Mouse (Mus musculus): ENCODE data around the gene Ak8. TPM values are rescaled to one million over a fixed set of nuclear protein-coding genes. Genes with fewer than 3 reads are reported as not detected.

Ak8 gene
- 0.33 and 0.47 TPM in 2 replicates for polyA plus RNA-seq (2015; fragmentation: Nextera tagmentation; extraction: Ambion mirVana)

DNA sequence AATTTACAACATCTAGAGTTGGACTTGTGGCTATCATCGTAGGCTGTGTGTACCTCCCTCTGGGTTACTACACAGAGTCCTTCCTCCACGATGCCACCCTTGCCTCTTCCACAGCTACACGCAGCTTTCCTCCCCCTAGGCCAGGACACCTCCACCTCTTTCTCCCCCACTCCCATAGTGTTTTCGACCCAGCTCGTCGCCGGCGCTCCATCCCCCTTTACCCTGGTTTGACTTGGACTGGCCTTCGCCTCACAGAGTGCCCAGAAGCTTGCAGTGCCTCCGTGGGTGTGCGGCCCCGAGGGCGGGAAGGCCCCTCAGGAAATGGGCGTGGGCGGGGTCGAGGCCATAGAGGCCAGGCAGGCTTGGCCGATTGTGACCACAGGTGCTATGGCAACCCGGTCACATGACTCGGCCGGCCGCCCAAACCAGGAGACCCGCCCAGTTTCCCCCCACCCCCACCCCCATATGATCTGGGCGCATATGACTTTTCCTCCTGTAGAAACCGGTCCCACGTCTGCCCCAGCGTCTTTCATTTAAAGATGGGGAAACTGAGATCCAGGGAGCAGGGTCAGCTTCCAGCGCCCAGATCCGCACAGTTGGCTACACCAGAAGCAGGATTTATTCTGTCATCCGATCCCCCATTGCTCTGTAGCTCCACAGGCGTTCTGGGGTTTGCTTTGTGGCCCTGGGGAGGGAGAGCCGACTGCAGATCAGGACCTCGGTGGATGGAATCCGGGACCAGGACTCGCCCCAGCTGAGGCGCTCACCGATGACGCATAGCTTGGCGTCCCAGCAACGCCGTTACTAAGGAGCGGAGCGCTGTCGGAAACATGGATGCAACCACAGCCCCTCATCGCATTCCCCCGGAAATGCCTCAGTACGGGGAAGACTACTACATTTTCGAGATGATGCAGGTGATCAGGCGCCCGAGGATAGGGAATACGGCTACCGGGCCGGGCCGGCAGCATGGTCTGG lies at the start of gene Ak8, which contains the start of gene Spaca9:
Gene Ak8 (plus strand): TSS at position 804 of the 975 bp plus-strand sequence.
Gene Spaca9 (minus strand): TSS at position 367 of the 975 bp plus-strand sequence.

DNA sequence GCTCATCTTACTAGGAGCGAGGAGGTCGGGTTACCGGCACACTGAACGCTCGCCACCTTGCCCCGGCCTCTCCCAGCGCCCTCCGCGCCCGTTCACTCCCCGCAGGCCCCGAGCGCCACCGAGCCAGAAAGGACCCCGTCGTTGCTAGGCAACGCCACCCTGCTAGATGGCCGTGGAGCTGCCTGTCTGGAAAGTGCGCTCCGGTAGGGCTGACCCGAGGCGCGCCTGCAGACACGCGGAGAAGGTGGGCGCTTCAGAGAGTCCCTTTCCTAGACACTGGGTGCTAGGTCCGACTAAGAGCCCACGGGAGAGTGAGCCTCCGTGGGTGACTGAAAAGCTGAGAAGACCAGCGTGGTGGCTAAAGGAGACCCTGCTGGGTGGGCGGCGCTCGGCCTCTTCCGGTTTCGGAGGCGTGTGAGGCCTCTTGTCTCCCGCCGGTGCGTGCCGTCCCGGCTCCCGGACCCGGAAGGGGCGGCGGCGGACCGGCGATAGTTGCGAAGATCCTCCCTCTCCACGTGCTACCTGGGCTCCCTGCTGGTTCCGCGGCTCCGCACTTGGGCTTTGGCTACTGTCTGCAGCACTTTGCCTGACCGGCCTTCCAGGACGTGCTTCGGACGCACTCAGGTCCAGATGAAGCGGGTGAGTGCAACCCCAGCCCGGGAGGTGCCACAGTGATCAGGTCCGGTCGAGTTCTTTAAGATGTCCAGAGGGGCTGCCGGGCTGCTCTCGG lies 140.4 kb downstream of the Ak8 start, which contains the start of the genes Gtf3c4 and Ddx31:
Gene Gtf3c4 (minus strand): TSS at position 139 of the 730 bp plus-strand sequence.
Gene Ddx31 (plus strand): TSS at position 185 of the 730 bp plus-strand sequence.

Small RNA genes lying within 50 kb of the gene (microRNA-seq; reads per million reads assigned to microRNA genes)
- gene Mir3088 = 1.5 reads per million

Other genes with a start within 250 kb of the Ak8 start
- gene 1700007K13Rik, start 233.8 kb upstream of the Ak8 start, polyA plus RNA-seq (2015; fragmentation: Nextera tagmentation; extraction: Ambion mirVana) = 1.4 and 2.5 TPM in 2 replicates
- gene Mrps2, start 232.1 kb upstream of the Ak8 start, polyA plus RNA-seq (2015; fragmentation: Nextera tagmentation; extraction: Ambion mirVana) = 24.6 and 29.0 TPM in 2 replicates
- 0.83 and 0.93 TPM in 2 replicates for gene Gbgt1, start 203.3 kb upstream of the Ak8 start, polyA plus RNA-seq (2015; fragmentation: Nextera tagmentation; extraction: Ambion mirVana)
- gene Gm10134, start 194.1 kb upstream of the Ak8 start, polyA plus RNA-seq (2015; fragmentation: Nextera tagmentation; extraction: Ambion mirVana) = 5.1 and 7.8 TPM in 2 replicates
- 17.2 and 17.5 TPM in 2 replicates for gene Ralgds, start 187.0 kb upstream of the Ak8 start, polyA plus RNA-seq (2015; fragmentation: Nextera tagmentation; extraction: Ambion mirVana)
- not detected in 2 replicates for gene Cel, start 136.8 kb upstream of the Ak8 start, polyA plus RNA-seq (2015; fragmentation: Nextera tagmentation; extraction: Ambion mirVana)
- gene Gtf3c5, start 116.4 kb upstream of the Ak8 start, polyA plus RNA-seq (2015; fragmentation: Nextera tagmentation; extraction: Ambion mirVana) = 15.5 and 16.0 TPM in 2 replicates
- gene Gfi1b, start 78.2 kb upstream of the Ak8 start, polyA plus RNA-seq (2015; fragmentation: Nextera tagmentation; extraction: Ambion mirVana) = 0.21 TPM in 1 of 2 replicates, not detected in the other
- gene Tsc1, start 58.9 kb upstream of the Ak8 start, polyA plus RNA-seq (2015; fragmentation: Nextera tagmentation; extraction: Ambion mirVana) = 6.6 and 7.1 TPM in 2 replicates
- 1.7 and 1.9 TPM in 2 replicates for gene Spaca9, start 437 bp upstream of the Ak8 start, polyA plus RNA-seq (2015; fragmentation: Nextera tagmentation; extraction: Ambion mirVana)
- 4.4 and 4.9 TPM in 2 replicates for gene Gtf3c4, start 140.2 kb downstream of the Ak8 start, polyA plus RNA-seq (2015; fragmentation: Nextera tagmentation; extraction: Ambion mirVana)
- gene Ddx31, start 140.2 kb downstream of the Ak8 start, polyA plus RNA-seq (2015; fragmentation: Nextera tagmentation; extraction: Ambion mirVana) = 5.3 and 5.6 TPM in 2 replicates
- gene Barhl1, start 216.5 kb downstream of the Ak8 start, polyA plus RNA-seq (2015; fragmentation: Nextera tagmentation; extraction: Ambion mirVana) = not detected in 2 replicates

Measured in urinary bladder, postnatal 0 days (tissue).